Mouse (Mus musculus): Measurements from ENCODE around the gene Tas1r1.

DNA sequence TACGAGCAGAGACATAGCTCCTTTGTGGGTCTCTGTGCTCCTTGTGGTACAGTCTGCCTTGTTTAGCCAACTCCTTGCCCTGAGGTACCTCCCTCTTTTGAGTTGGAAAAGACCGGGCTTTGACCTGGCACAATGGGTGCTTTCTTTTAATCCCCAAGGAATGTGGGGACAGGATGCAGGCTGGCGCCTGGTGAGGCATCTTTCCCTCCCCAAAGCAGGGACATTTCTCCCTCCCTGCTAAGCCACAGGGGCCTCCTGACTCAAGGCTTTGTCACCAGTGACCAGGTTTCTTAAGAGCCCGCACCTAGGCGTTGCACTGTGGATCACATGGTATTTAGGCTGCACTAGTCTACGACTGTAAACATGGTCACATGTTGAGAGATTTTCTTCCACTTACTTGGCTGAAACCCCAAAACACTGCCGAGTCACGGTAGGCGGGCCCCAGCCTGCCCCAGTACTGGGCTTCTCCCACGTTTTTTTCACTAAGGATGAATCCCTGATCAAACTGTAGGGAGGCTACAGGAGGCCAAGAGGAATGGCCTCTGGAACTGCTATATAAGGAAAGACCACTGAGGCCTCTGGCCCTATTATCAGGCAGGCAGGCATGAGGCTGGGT lies 28.2 kb downstream of the Tas1r1 start:
- TF ChIP-seq EP300 (IDR thresholded peaks at IDR 0.05; ENCODE audit: low read depth) (no peak; the same call in 1 of the 2 replicates), CTCF (IDR thresholded peaks at IDR 0.05; ENCODE audit: low read depth) (no peak)

Measured in liver, postnatal 0 days (tissue).